Mouse (Mus musculus) mouse trophoblast stem cell (cell line): ENCODE measurements at regions not wholly inside any gene's neighbourhood (a gene's known extent, or its start where the extent isn't known, plus 50 kb on each side); places are given as distances from the start of the nearest gene placed in this dataset.
"Not testable (repeated sequence)": the region's sequence is repeated elsewhere in the genome, so short reads cannot be mapped to it uniquely, and the experiment has no call there.

Experiments used
- in situ Hi-C, 2 experiments: fragments of 300-500 bp; cut with MseI, MboI; formaldehyde crosslinking; loops; 2 replicates in 1 of 2; 3 replicates in 1 of 2; pipeline ENCODE4 v1.15.1; 2025

GRCm38 (mm10) chr13:11030874-11031273 lies 670.2 kb upstream of the Chrm3 start:
- in situ Hi-C loops: not testable (repeated sequence)

DNA sequence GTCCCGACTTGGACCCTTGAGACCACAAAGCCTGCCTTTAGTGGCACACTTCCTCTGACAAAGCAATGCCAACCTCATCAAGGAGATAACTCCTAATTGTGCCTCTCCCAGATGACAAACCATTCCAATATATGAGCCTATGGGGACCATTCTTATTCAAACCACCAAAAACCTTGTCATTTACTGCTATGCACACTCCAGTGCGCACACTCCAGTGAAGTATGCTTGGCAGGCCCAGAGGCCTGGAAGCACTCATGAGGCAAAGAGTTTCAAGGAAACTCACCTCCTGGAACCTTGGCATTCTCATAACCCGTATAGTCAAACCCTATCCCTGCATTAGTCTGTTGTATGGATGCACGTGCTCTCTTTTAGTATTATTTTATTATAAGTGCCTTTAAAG lies 669.7 kb upstream of the Chrm3 start:
- in situ Hi-C loops: no loop called here

- in situ Hi-C loops: no loop called here
Measured at GRCm38 (mm10) chr13:11025918-11026317, 665.3 kb upstream of the Chrm3 start.

DNA sequence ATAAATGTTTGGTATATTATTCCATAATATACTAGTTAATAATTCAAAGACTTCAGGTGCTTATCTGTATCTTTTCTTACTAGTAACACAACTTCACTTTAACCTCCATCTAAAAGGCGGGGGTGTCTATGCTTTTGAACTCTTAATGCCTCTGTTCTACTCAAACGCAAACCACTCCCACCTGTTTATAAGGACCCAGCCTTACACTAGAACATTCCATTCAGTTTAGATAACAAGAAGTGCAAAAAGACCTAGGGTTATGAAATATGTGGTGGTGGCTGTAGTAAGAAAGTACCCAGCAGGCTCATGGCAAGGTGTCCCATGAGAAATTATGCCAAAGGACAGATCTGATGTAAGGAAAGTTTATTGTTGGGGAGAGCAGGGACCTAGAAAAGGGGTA lies 663.8 kb upstream of the Chrm3 start:
- in situ Hi-C loops: no loop called here

DNA sequence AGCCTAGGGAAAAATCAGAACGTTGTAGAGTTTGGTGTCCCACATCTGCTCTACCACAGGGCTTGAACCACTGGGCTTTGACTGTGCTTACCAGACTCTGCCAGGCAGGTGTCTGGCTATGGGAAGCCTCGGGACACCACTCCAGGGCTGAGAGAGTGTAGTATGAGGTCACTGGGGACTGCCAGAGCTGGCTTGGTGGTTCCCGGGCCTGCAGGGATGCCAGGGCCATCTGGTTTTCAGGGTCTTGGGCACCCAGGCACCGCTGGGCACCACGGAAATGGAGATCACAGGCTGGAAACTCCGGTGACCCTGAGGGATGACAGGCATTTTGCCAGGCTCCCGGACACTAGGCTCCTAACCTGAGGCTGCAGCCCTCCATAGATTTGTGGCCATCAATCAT lies 656.9 kb upstream of the Chrm3 start:
- in situ Hi-C loops: no loop called here

DNA sequence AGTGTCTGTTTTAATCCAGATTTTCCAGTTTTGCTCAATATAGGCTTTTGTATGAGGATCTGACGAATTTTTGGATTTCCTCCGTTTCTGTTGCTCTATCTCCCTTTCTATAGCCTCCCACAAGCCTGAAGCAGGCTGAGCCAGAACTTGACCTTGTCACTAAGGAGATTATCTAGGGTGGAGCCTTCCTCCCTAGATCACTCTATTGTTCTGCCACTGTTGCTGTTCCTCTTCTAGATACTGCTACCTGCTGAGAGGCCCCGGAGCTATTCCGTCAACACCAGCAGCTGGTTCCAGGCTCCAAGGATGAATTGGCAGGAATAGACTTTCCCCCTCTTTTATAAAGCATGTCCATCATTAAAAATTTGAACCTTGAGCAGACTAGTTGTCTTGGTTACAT lies 644.7 kb upstream of the Chrm3 start:
- in situ Hi-C loops: no loop called here

- in situ Hi-C loops: no loop called here
Measured at GRCm38 (mm10) chr13:10991151-10991550, 630.5 kb upstream of the Chrm3 start.

DNA sequence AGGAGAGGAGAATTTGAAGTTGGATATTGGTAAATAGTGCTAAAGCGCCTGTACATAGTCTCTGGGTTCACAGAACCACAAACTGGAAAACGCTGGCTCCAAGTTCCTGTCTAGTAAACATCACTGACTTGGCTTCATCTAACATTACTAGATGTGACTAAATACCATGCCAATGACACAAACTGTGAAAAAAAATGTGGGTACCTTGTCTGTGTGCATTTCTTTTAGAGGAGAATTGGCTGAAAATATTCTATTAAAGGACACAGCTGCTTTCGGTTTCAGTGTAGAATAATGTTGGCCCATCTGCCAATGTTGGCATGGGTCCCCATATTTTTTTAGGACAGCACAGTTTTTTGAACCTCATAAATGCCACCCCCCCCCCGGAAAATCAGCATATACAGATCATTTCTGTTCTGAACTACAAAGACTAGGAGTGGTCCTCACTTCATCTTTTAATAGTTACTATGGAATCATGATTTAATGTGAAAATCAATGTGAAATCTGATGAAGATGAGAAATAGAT lies 629.9 kb upstream of the Chrm3 start:
- in situ Hi-C loops: no loop called here

DNA sequence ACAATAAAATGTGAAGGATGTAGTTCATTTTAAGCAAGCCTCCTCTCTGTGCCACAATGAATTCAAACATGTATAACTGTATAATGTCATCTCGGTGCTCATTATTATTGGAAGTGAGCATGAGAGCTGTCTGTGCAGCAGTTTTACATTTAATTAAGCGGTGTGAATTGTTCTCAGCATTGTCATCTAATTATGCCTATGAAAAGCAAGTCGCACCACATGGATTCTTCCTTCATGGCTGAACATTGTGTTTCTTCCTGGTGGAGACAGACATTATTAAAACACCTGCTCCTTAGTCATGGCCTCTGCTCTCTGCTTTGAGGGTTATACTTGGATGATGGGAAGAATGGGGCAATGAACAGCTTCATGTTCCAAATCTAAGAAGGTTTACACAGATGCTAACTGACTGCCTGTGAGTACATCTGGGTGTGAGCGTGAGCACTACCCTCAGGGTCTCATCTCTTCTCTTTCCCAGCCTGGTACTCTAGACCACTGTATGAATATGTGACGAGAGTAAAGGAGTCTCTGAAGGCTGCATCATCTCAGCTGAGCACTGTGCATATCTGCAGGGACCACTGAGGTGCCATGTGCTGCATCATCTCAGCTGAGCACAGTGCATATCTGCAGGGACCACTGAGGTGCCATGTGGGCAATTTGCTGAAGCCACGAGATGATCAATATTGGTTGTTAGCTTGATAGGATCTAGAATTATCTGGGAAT lies 628.6 kb upstream of the Chrm3 start:
- in situ Hi-C loops: no loop called here

DNA sequence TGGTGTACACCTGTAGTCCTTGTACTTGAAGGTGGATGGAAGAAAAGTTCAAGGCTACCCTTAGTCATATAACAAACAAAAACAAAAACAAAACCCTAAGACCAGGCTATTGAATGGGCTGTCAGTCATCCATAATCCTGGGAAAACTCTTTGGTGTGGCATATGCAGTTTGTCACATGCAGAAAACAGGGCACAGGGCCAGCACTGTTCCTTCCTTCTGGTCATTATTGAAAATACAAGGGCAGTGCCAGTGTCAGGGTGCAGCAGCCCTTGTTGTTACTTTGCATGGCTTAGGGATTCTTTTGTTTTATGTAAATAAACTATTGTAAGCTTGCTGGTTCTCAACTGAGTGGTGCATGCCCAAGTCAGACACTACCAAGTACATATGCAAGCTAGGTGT lies 623.1 kb upstream of the Chrm3 start:
- in situ Hi-C loops: no loop called here

GRCm38 (mm10) chr13:10982543-10982942 lies 621.9 kb upstream of the Chrm3 start:
- in situ Hi-C loops: no loop called here

DNA sequence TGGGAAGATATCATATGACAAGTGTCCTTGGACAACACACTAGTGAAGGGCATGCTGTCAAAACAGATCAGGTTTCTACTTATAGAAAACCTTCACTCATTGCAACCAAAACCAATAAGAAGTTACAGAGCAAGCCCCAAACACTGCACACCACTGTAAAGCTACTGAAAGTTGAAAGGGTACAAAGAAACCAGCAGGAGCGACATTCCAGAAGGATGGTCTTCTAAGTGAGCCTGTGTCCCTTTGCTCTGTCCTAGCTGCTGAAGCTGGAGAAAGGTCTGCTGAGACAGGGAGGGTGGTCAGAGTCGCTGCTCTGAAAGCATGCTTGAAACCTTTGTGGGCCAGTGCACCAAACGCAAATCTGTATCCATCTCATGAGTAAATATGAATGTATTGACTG lies 611.3 kb upstream of the Chrm3 start:
- in situ Hi-C loops: no loop called here

- in situ Hi-C loops: no loop called here
Measured at GRCm38 (mm10) chr13:10970721-10971120, 610.1 kb upstream of the Chrm3 start.

DNA sequence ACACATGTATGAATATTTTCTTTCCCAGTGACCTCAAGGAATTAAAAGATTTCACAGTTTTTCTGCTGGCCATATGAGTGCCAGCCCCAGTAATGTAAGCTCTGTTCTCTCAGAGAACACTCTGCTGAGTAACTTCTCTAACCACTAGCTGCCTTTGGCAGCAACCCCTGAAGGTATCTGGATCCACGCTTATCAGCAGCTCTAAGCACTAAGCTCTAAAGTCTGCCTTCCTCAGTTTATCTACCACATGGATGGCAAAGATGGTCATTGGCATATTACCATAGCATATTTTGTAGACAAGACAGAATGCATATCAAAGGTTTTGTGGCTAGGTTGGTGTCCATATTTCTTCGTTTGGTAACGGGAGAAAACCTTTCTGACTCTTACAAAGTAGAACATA lies 592.3 kb upstream of the Chrm3 start:
- in situ Hi-C loops: no loop called here

- in situ Hi-C loops: not testable (repeated sequence)
Measured at GRCm38 (mm10) chr13:10950658-10951057, 590.0 kb upstream of the Chrm3 start.

GRCm38 (mm10) chr13:10947398-10947797 lies 586.8 kb upstream of the Chrm3 start:
- in situ Hi-C loops: loop anchor here in 1 of 2 experiments (10.0 kb wide), 1 partner anchor 617 kb away; no protein-coding TSS in a partner anchor

GRCm38 (mm10) chr13:10943877-10944276 lies 583.2 kb upstream of the Chrm3 start:
- in situ Hi-C loops: loop anchor here (5.0 to 10.0 kb wide), 2 partner anchors 268 to 621 kb away; no protein-coding TSS in a partner anchor

DNA sequence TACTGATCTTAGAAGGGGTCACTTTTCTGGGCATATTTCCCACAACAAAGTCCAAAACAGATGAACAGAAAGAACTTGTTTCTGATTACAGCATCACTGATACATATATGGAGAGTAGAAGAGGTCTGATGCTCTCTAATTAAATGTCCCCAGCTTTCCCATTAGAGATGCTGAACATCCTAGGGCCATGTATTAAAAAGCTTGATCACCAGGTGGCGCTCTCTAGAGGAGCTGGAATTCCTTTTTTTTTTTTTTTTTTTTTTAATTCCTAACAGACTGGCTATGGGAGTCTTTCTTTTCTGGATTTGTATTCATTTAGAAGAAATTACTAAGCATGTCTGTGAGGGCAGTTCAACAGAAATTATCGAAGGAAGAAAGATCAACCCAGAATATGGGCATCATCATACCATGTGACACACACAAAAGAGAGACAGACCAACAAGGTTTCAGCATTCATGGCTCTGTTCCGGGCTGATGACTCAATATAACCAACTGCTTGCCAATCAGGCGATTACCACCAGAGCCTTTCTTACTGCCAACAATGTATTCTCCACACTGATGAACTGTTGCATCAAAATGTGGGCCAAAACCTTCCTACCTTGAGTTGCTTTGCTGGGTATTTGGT lies 581.5 kb upstream of the Chrm3 start:
- in situ Hi-C loops: loop anchor here (5.0 to 10.0 kb wide), 2 partner anchors 270 to 623 kb away; no protein-coding TSS in a partner anchor

DNA sequence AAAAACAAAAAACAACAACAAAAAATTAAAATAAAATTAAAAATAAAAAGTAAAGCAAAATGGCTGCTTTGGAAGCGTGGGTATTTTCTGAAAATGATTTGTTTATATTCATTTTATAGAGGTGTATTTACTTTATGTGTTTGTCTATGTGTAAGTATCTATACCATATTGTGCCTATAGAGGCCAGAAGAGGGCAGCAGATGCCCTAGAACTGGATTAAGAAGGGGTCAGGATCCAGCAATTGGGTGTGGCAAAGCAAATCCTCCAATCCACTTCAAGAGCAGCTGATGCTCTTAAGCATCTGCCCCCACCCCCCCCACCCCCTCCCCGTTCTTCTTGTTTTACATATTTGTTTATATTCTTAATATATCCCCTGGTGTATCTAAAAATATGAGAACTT lies 577.6 kb upstream of the Chrm3 start:
- in situ Hi-C loops: no loop called here

DNA sequence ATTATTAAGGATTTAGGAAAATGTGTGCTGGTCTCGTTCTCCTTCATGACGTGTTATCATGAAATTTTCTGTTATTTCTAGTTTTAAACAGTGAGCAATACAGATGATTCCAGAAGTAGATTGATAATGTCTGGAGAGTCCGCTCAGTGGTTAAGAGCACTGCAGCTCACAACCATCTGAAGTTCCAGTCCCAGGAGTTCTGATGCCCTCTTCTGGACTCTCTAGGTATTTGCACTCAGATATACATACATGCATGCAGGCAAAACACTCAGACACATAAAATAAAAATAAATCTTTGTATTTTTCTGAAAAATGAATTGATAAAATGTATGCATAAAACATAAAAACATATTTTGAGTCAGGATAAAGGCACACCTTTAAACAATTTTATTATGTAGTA lies 570.1 kb upstream of the Chrm3 start:
- in situ Hi-C loops: no loop called here

GRCm38 (mm10) chr13:10914377-10914776 lies 553.7 kb upstream of the Chrm3 start:
- in situ Hi-C loops: no loop called here

DNA sequence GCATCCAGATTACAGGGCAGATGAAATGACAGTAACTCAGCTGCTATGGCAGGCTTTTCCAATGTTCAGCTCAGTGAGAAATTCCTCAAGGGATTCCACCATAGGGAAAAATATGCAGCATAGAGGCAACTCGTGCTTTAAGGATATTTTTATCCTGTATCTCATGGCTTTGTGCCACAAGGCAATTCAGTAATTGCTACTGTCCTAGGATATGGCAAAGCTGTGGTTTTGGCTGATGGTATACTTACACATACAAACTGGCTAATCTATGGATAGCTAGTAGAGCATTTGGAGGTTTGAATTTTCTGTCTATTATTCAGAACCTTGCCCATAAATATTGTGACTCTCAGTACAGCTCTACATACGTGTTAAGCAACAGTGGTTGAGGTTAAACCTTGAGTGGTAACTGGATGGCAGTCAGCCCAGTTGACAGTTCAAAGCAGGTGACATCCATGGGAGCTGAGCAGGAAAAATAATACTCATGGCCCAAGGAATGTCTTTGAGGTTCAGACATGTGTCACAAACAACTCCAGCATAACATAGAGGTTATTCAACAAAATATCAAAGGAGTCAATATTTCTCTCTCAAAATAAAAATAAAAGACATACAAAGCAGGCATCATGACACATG lies 548.6 kb upstream of the Chrm3 start:
- in situ Hi-C loops: no loop called here

GRCm38 (mm10) chr13:10867864-10868263 lies 507.2 kb upstream of the Chrm3 start:
- in situ Hi-C loops: no loop called here
